Mouse (Mus musculus): ENCODE data around the gene Suv39h1.

- no peak for TF ChIP-seq CTCF (IDR thresholded peaks at IDR 0.05; ENCODE audit: low read depth)
- no peak for TF ChIP-seq EP300 (IDR thresholded peaks at IDR 0.05; ENCODE audit: low read depth)
Measured at GRCm38 (mm10) chrX:8073881-8074429, 605 bp downstream of the Suv39h1 start.

Measured in liver, embryonic 14.5 days (tissue).